ENCODE assay signal across 7 mouse cellular contexts in genomic region chr10:10320364-10321083, GRCm38 (mm10).
DNase-seq lines count a peak whose midpoint lies in the region; ATAC-seq and TF ChIP-seq lines count a peak whose summit lies in the region.

No protein-coding gene starts in this region.

- H3K9ac ChIP-seq in liver, embryonic 11.5 days (ENCODE audit: low read depth, low read length) = no peak overlapping the region
- no peak overlapping the region for H3K9ac ChIP-seq in embryonic facial prominence, embryonic 11.5 days (replicated peaks; ENCODE audit: low read length)
- H3K9ac ChIP-seq in hindbrain, embryonic 15.5 days = no peak overlapping the region
- no peak overlapping the region for H3K9ac ChIP-seq in midbrain, postnatal 0 days (replicated peaks; ENCODE audit: low read length, poor library complexity, severe bottlenecking)

- no peaks in the 10 kb centered on the region for H3K36me3 ChIP-seq in liver, embryonic 11.5 days (ENCODE audit: control insufficient read depth, insufficient read depth, low read length)
- no peaks in the 10 kb centered on the region for H3K36me3 ChIP-seq in embryonic facial prominence, embryonic 11.5 days (replicated peaks; ENCODE audit: control insufficient read depth, insufficient read depth, low read depth, low read length)
- H3K36me3 ChIP-seq in hindbrain, embryonic 15.5 days = no peaks in the 10 kb centered on the region
- H3K36me3 ChIP-seq in midbrain, postnatal 0 days (ENCODE audit: insufficient read depth, low read length) = no peaks in the 10 kb centered on the region

- DNase-seq in liver, embryonic 11.5 days (ENCODE audit: low spot score) = no peak
- DNase-seq in liver (no peak), MN1 (ENCODE audit: low spot score) (no peak)
- no peak for DNase-seq in embryonic facial prominence, embryonic 11.5 days (ENCODE audit: low spot score)
- DNase-seq in midbrain, postnatal 0 days (ENCODE audit: low spot score) = no peak
- no peak for DNase-seq in ovary, adult 18-20 months (ENCODE audit: low spot score)

- H3K4me1 ChIP-seq in liver, embryonic 11.5 days (replicated peaks; ENCODE audit: control insufficient read depth, insufficient read depth, low read length) = no peaks in the 10 kb centered on the region
- no peaks in the 10 kb centered on the region for H3K4me1 ChIP-seq in embryonic facial prominence, embryonic 11.5 days (ENCODE audit: control insufficient read depth, insufficient read depth, low read length)
- 0 out of 2 replicates have a peak, but pooled peaks cover 4% of the 10 kb centered on the region for H3K4me1 ChIP-seq in hindbrain, embryonic 15.5 days (replicated peaks)
- no peaks in the 10 kb centered on the region for H3K4me1 ChIP-seq in midbrain, postnatal 0 days (ENCODE audit: insufficient read depth, low read length)

- 0 out of 2 replicates have a peak overlapping the region, but pooled peaks have one; percentile 21 for H3K4me3 ChIP-seq in liver, embryonic 11.5 days (ENCODE audit: low read depth, low read length)
- H3K4me3 ChIP-seq in embryonic facial prominence, embryonic 11.5 days (ENCODE audit: low read depth, low read length) = no peak overlapping the region
- peak overlapping the region; percentile 32 for H3K4me3 ChIP-seq in hindbrain, embryonic 15.5 days
- peak overlapping the region; percentile 23 for H3K4me3 ChIP-seq in midbrain, postnatal 0 days (ENCODE audit: low read depth, low read length)

- no peak; the same call in 1 of the 2 replicates for ATAC-seq in liver, embryonic 11.5 days (replicated peaks; ENCODE audit: low FRiP score)
- ATAC-seq in embryonic facial prominence, embryonic 11.5 days (replicated peaks; ENCODE audit: insufficient number of reproducible peaks, low FRiP score, low TSS enrichment, low read depth) = peak; percentile 14; the same call in 1 of the 2 replicates
- ATAC-seq in hindbrain, embryonic 15.5 days (ENCODE audit: low FRiP score, low read depth) = peak; percentile 57
- peak; percentile 36; the same call in 1 of the 2 replicates for ATAC-seq in midbrain, postnatal 0 days (ENCODE audit: low FRiP score)

- no peaks in the 10 kb centered on the region for H3K27me3 ChIP-seq in liver, embryonic 11.5 days (replicated peaks; ENCODE audit: control insufficient read depth, insufficient read depth, low read length)
- no peaks in the 10 kb centered on the region for H3K27me3 ChIP-seq in embryonic facial prominence, embryonic 11.5 days (ENCODE audit: control insufficient read depth, insufficient read depth, low read length)
- no peaks in the 10 kb centered on the region for H3K27me3 ChIP-seq in hindbrain, embryonic 15.5 days
- no peaks in the 10 kb centered on the region for H3K27me3 ChIP-seq in midbrain, postnatal 0 days (ENCODE audit: insufficient read depth, low read length)

- TF ChIP-seq CTCF in midbrain, postnatal 0 days (IDR thresholded peaks at IDR 0.05) = no peak

- no peak overlapping the region for H3K27ac ChIP-seq in liver, embryonic 11.5 days (ENCODE audit: low read depth, low read length)
- no peak overlapping the region for H3K27ac ChIP-seq in embryonic facial prominence, embryonic 11.5 days (replicated peaks; ENCODE audit: low read depth, low read length)
- no peak overlapping the region for H3K27ac ChIP-seq in hindbrain, embryonic 15.5 days (replicated peaks)
- H3K27ac ChIP-seq in midbrain, postnatal 0 days (ENCODE audit: low read depth, low read length) = no peak overlapping the region

- no peaks in the 10 kb centered on the region for H3K9me3 ChIP-seq in liver, embryonic 11.5 days (ENCODE audit: control insufficient read depth, low read length)
- H3K9me3 ChIP-seq in embryonic facial prominence, embryonic 11.5 days (replicated peaks; ENCODE audit: control insufficient read depth, low read length) = no peaks in the 10 kb centered on the region
- no peaks in the 10 kb centered on the region for H3K9me3 ChIP-seq in hindbrain, embryonic 15.5 days
- H3K9me3 ChIP-seq in midbrain, postnatal 0 days (ENCODE audit: low read length) = no peaks in the 10 kb centered on the region

- WGBS in liver, embryonic 11.5 days = 64% methylated on average over 10 of the region's 10 CpGs
- 43% methylated on average over 10 of the region's 10 CpGs for WGBS in embryonic facial prominence, embryonic 11.5 days
- 40% methylated on average over 10 of the region's 10 CpGs for WGBS in hindbrain, embryonic 15.5 days
- 24% methylated on average over 10 of the region's 10 CpGs for WGBS in midbrain, postnatal 0 days

- peak overlapping the region; percentile 47 for H3K4me2 ChIP-seq in liver, embryonic 11.5 days
- no peak overlapping the region for H3K4me2 ChIP-seq in embryonic facial prominence, embryonic 11.5 days (ENCODE audit: low read depth, low read length)
- peak overlapping the region; percentile 54 for H3K4me2 ChIP-seq in hindbrain, embryonic 15.5 days
- H3K4me2 ChIP-seq in midbrain, postnatal 0 days (ENCODE audit: low read depth, low read length, poor library complexity, severe bottlenecking) = peak overlapping the region; percentile 49
